9 mouse cellular contexts compared by ENCODE assay signal in genomic region chr12:8358344-8358966, GRCm38 (mm10). TPM values are rescaled to one million over a fixed set of nuclear protein-coding genes. Genes with fewer than 3 reads are reported as not detected.
A peak's percentile ranks its signal among the peaks of the same experiment; 100 is the strongest.
DNase-seq lines count a peak whose midpoint lies in the region; ATAC-seq lines count a peak whose summit lies in the region.
"Had no signal": no experiment of that assay in that cellular context is flagged by ENCODE, and none has a peak within 500 bp of the region (broad histone marks: within the 10 kb centered on the region; RNA-seq: fewer than 3 reads in every experiment).

No protein-coding gene starts in this region.

- ATAC-seq in forebrain, embryonic 11.5 days (replicated peaks; ENCODE audit: low FRiP score), result no peak
- no peak for ATAC-seq in kidney, embryonic 16.5 days (ENCODE audit: low FRiP score, low TSS enrichment)
- ATAC-seq in midbrain, embryonic 13.5 days, result no peak

- no peak for DNase-seq in forebrain, embryonic 10.5 days (ENCODE audit: extremely low spot score, low spot score)
- DNase-seq in forebrain, embryonic 11.5 days (ENCODE audit: low spot score), result no peak
- no peak for DNase-seq in kidney, postnatal 14 days
- no peak for DNase-seq in embryonic facial prominence, embryonic 10.5 days (ENCODE audit: low spot score)
- DNase-seq in urinary bladder, postnatal 4 days (ENCODE audit: low spot score in 2 of 2), result no peak
- no peak for DNase-seq in frontal cortex, postnatal 36 days (ENCODE audit: low spot score in 2 of 2)
- DNase-seq: liver, embryonic 13.5 days had no signal

- peak overlapping the region; percentile 63 for H3K27ac ChIP-seq in forebrain, embryonic 10.5 days
- H3K27ac ChIP-seq in forebrain, embryonic 11.5 days (ENCODE audit: low read depth, low read length), result no peak overlapping the region
- peak overlapping the region; percentile 68 for H3K27ac ChIP-seq in kidney, embryonic 16.5 days (ENCODE audit: low read length)
- H3K27ac ChIP-seq in embryonic facial prominence, embryonic 10.5 days (replicated peaks), result peak overlapping the region; percentile 45; the same call in 1 of the 2 replicates
- H3K27ac ChIP-seq in midbrain, embryonic 13.5 days, result 0 out of 2 replicates have a peak overlapping the region, but pooled peaks have one; percentile 16
- H3K27ac ChIP-seq: liver, embryonic 13.5 days had no signal

- H3K36me3 ChIP-seq in forebrain, embryonic 10.5 days (replicated peaks), result no peaks in the 10 kb centered on the region
- H3K36me3 ChIP-seq in forebrain, embryonic 11.5 days (ENCODE audit: control insufficient read depth, insufficient read depth, low read length), result no peaks in the 10 kb centered on the region
- no peaks in the 10 kb centered on the region for H3K36me3 ChIP-seq in kidney, embryonic 16.5 days (ENCODE audit: insufficient read depth, low read length)
- H3K36me3 ChIP-seq in embryonic facial prominence, embryonic 10.5 days (replicated peaks), result no peaks in the 10 kb centered on the region
- H3K36me3 ChIP-seq in midbrain, embryonic 13.5 days, result no peaks in the 10 kb centered on the region
- H3K36me3 ChIP-seq: liver, embryonic 13.5 days had no signal

- no peak overlapping the region for H3K9ac ChIP-seq in forebrain, embryonic 11.5 days (ENCODE audit: low read length)
- no peak overlapping the region for H3K9ac ChIP-seq in kidney, embryonic 16.5 days (replicated peaks; ENCODE audit: low read length)
- H3K9ac ChIP-seq in midbrain, embryonic 13.5 days (replicated peaks), result no peak overlapping the region
- H3K9ac ChIP-seq: liver, embryonic 13.5 days had no signal

- H3K27me3 ChIP-seq in forebrain, embryonic 10.5 days (ENCODE audit: poor library complexity, severe bottlenecking), result no peaks in the 10 kb centered on the region
- no peaks in the 10 kb centered on the region for H3K27me3 ChIP-seq in forebrain, embryonic 11.5 days (ENCODE audit: control insufficient read depth, insufficient read depth, low read length)
- H3K27me3 ChIP-seq in kidney, embryonic 16.5 days (ENCODE audit: insufficient read depth, low read length), result no peaks in the 10 kb centered on the region
- H3K27me3 ChIP-seq in embryonic facial prominence, embryonic 10.5 days (replicated peaks; ENCODE audit: low read depth, poor library complexity, severe bottlenecking), result no peaks in the 10 kb centered on the region
- H3K27me3 ChIP-seq in midbrain, embryonic 13.5 days, result no peaks in the 10 kb centered on the region
- H3K27me3 ChIP-seq: liver, embryonic 13.5 days had no signal

- no peak overlapping the region for H3K4me3 ChIP-seq in forebrain, embryonic 10.5 days
- H3K4me3 ChIP-seq in forebrain, embryonic 11.5 days (ENCODE audit: low read depth, low read length), result no peak overlapping the region
- no peak overlapping the region for H3K4me3 ChIP-seq in kidney, embryonic 16.5 days (ENCODE audit: low read length)
- no peak overlapping the region for H3K4me3 ChIP-seq in embryonic facial prominence, embryonic 10.5 days
- H3K4me3 ChIP-seq in midbrain, embryonic 13.5 days (replicated peaks), result no peak overlapping the region
- H3K4me3 ChIP-seq: liver, embryonic 13.5 days had no signal

- no peak overlapping the region for H3K4me2 ChIP-seq in forebrain, embryonic 11.5 days (ENCODE audit: low read depth, low read length, severe bottlenecking)
- no peak overlapping the region for H3K4me2 ChIP-seq in kidney, embryonic 16.5 days (replicated peaks; ENCODE audit: low read depth, low read length)
- H3K4me2 ChIP-seq in midbrain, embryonic 13.5 days (replicated peaks), result no peak overlapping the region
- H3K4me2 ChIP-seq: liver, embryonic 13.5 days had no signal

- no peaks in the 10 kb centered on the region for H3K9me3 ChIP-seq in forebrain, embryonic 10.5 days
- H3K9me3 ChIP-seq in forebrain, embryonic 11.5 days (ENCODE audit: control insufficient read depth, low read length), result no peaks in the 10 kb centered on the region; the same call in 1 of the 2 replicates
- peaks cover 4% of the 10 kb centered on the region; the same call in 1 of the 2 replicates for H3K9me3 ChIP-seq in kidney, embryonic 16.5 days (ENCODE audit: low read length)
- H3K9me3 ChIP-seq in embryonic facial prominence, embryonic 10.5 days, result no peaks in the 10 kb centered on the region
- H3K9me3 ChIP-seq in midbrain, embryonic 13.5 days, result no peaks in the 10 kb centered on the region
- H3K9me3 ChIP-seq: liver, embryonic 13.5 days had no signal

- WGBS in forebrain, embryonic 10.5 days, result 87% methylated on average over 5 of the region's 5 CpGs
- 78% methylated on average over 5 of the region's 5 CpGs for WGBS in forebrain, embryonic 11.5 days
- WGBS in kidney, embryonic 16.5 days, result 65% methylated on average over 5 of the region's 5 CpGs
- WGBS in embryonic facial prominence, embryonic 10.5 days, result 78% methylated on average over 5 of the region's 5 CpGs
- 85% methylated on average over 5 of the region's 5 CpGs for WGBS in midbrain, embryonic 13.5 days

- H3K4me1 ChIP-seq in forebrain, embryonic 10.5 days, result peaks cover 16% of the 10 kb centered on the region
- no peaks in the 10 kb centered on the region; the same call in 1 of the 2 replicates for H3K4me1 ChIP-seq in forebrain, embryonic 11.5 days (replicated peaks; ENCODE audit: control insufficient read depth, insufficient read depth, low read length)
- H3K4me1 ChIP-seq in kidney, embryonic 16.5 days (ENCODE audit: insufficient read depth, low read length), result peaks cover 16% of the 10 kb centered on the region
- peaks cover 11% of the 10 kb centered on the region for H3K4me1 ChIP-seq in embryonic facial prominence, embryonic 10.5 days
- H3K4me1 ChIP-seq in midbrain, embryonic 13.5 days (replicated peaks), result no peaks in the 10 kb centered on the region

RNA-seq across cellular contexts. Expression of gene Hs1bp3, which starts 45.2 kb away (rescaled TPM):
- polyA plus RNA-seq in forebrain, embryonic 10.5 days (2016; fragmentation: Nextera tagmentation; extraction: Ambion mirVana), result 15.3 and 17.8 TPM in 2 replicates
- polyA plus RNA-seq in forebrain, embryonic 11.5 days (2014; fragmentation: Nextera tagmentation; extraction: Ambion mirVana), result 7.8 and 10.5 TPM in 2 replicates
- polyA plus RNA-seq in kidney, embryonic 16.5 days (2015; fragmentation: Nextera tagmentation; extraction: Ambion mirVana), result 20.0 and 20.8 TPM in 2 replicates
- 17.9 and 18.8 TPM in 2 replicates for polyA plus RNA-seq in embryonic facial prominence, embryonic 10.5 days (2016; fragmentation: Nextera tagmentation; extraction: Ambion mirVana)
- 7.7 and 9.0 TPM in 2 replicates for polyA plus RNA-seq in midbrain, embryonic 13.5 days (2015; fragmentation: Nextera tagmentation; extraction: Ambion mirVana)

RNA-seq across cellular contexts. Expression of gene Gdf7, which starts 56.7 kb away (rescaled TPM):
- 0.11 TPM in 1 of 2 replicates, not detected in the other for polyA plus RNA-seq in forebrain, embryonic 10.5 days (2016; fragmentation: Nextera tagmentation; extraction: Ambion mirVana)
- polyA plus RNA-seq in forebrain, embryonic 11.5 days (2014; fragmentation: Nextera tagmentation; extraction: Ambion mirVana), result 0.75 TPM in 1 of 2 replicates, not detected in the other
- polyA plus RNA-seq in kidney, embryonic 16.5 days (2015; fragmentation: Nextera tagmentation; extraction: Ambion mirVana), result 1.0 and 1.1 TPM in 2 replicates
- polyA plus RNA-seq in embryonic facial prominence, embryonic 10.5 days (2016; fragmentation: Nextera tagmentation; extraction: Ambion mirVana), result 0.10 and 0.17 TPM in 2 replicates
- polyA plus RNA-seq in midbrain, embryonic 13.5 days (2015; fragmentation: Nextera tagmentation; extraction: Ambion mirVana), result 0.43 and 0.58 TPM in 2 replicates
- polyA plus RNA-seq: liver, embryonic 13.5 days had no signal
